Mouse (Mus musculus): Measurements from ENCODE around the gene Slc35c2.

DNA sequence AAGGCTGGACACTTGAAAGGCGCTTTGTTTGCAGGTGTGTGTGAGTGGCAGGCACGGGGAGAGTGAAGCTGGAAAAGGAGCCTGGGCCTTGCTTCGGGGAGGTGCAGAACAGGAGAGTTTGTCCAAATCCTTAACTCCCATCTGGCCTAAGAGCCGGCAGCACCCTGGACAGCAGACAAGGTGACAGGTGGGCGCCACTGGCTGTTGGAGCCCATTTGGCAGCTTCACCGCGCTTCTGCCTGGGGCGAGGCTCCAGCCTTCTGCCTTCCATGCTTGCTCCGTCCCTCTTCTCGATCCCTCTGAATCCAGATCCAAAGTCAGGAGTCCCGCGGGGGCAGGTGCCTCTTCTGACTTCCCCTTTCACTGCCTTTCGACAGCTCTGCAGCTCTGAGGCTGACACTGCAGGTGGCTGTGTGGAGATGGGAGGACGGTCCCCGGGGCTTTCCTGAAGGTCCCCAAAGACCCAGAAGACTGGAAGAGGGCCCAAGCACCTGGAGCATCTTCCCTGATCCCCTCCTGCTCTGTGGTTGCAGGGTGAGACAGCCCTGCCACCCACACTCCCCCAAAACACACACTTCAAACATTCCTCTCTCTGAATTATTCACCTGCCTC lies 48.0 kb downstream of the Slc35c2 start:
- TF ChIP-seq CTCF (IDR thresholded peaks at IDR 0.05; ENCODE audit: insufficient read depth, low read length) (no peak), POLR2A (IDR thresholded peaks at IDR 0.05; ENCODE audit: borderline replicate concordance, extremely low read depth, low read depth, low read length) (no peak)
